Mouse (Mus musculus) small intestine, adult 2 months (tissue): ENCODE measurements around the gene 4930469K13Rik. TPM values are rescaled to one million over a fixed set of nuclear protein-coding genes. Genes with fewer than 3 reads are reported as not detected.

ENCODE experiments used
- H3K27ac ChIP-seq: fragments of 200-500 bp; 2 replicates; pipeline ENCODE4 v1.5.1; 2012; ENCODE audit warnings: low read depth, low read length, control low read depth, inconsistent platforms; ENCODE audit not compliant: insufficient read depth
- H3K27me3 ChIP-seq: fragments of 200-500 bp; 2 replicates; pipeline ENCODE4 v1.6.1; 2012; ENCODE audit warnings: mild to moderate bottlenecking, moderate library complexity, low read length, inconsistent platforms; ENCODE audit not compliant: control insufficient read depth, insufficient read depth
- H3K36me3 ChIP-seq: fragments of 200-500 bp; 2 replicates; pipeline ENCODE4 v1.6.1; 2012; ENCODE audit warnings: mild to moderate bottlenecking, low read length, control low read depth, inconsistent platforms; ENCODE audit not compliant: control insufficient read depth, insufficient read depth
- H3K4me1 ChIP-seq: fragments of 200-500 bp; 2 replicates; pipeline ENCODE4 v1.6.1; 2012; ENCODE audit warnings: low read length, inconsistent platforms, mixed read lengths; ENCODE audit not compliant: control insufficient read depth, insufficient read depth, insufficient read length
- H3K4me3 ChIP-seq: fragments of 200-500 bp; 2 replicates; pipeline ENCODE4 v1.5.1; 2012; ENCODE audit warnings: low read depth, mild to moderate bottlenecking, control low read depth, inconsistent platforms, low read length, moderate library complexity
- CTCF ChIP-seq: fragments of 200-500 bp; IDR thresholded peaks from 2 replicates; pipeline ENCODE4 v1.5.1; 2012; ENCODE audit warnings: low read depth, mild to moderate bottlenecking, control low read depth, inconsistent platforms, low read length, moderate library complexity, mixed read lengths; ENCODE audit not compliant: insufficient replicate concordance, insufficient read length; ENCODE audit errors: extremely low read depth
- POLR2A ChIP-seq: fragments of 200-500 bp; IDR thresholded peaks from 2 replicates; pipeline ENCODE4 v1.6.1; 2012; ENCODE audit warnings: low read depth, mild to moderate bottlenecking, control low read depth, inconsistent platforms, low read length, moderate library complexity
- WGBS: fragments of 180-500 bp; shearing (Covaris S2); methylation state at CpG from one replicate; pipeline ENCODE4 v1.1.7; 2018; 5-methylcytosine and 5-hydroxymethylcytosine counted together
- polyA plus RNA-seq: library from polyadenylated mRNA; depleted of rRNA; stranded (reverse); fragments of >200 nt; gene quantifications from 2 replicates; pipeline ENCODE4 v1.2.3, GENCODE M21; 2012

4930469K13Rik gene
- polyA plus RNA-seq, 1 experiment = not detected

- Histone ChIP-seq H3K4me1 (no peaks in the 10 kb centered on the region), H3K36me3 (no peaks in the 10 kb centered on the region), H3K27me3 (no peaks in the 10 kb centered on the region), H3K4me3 (no peak overlapping the region), H3K27ac (no peak overlapping the region)
- 49% methylated on average over 2 of the region's 2 CpGs for WGBS
- TF ChIP-seq POLR2A (no peak), CTCF (no peak)
These were observed 133.0 kb downstream of the 4930469K13Rik start for GRCm38 (mm10) chr11:33965380-33965779.

- Histone ChIP-seq H3K36me3 (no peaks in the 10 kb centered on the region), H3K27ac (peak within 1 kb of the TSS; percentile 62), H3K4me3 (peak within 1 kb of the TSS; percentile 37)
These were observed 135.5 kb downstream of the 4930469K13Rik start, which contains the start of gene Kcnmb1 for GRCm38 (mm10) chr11:33962688-33963407. Kcnmb1 (plus strand) TSS chr11:33963013.

GRCm38 (mm10) chr11:33962178-33962577 lies 136.2 kb downstream of the 4930469K13Rik start:
- Histone ChIP-seq H3K4me3 (no peak overlapping the region), H3K4me1 (no peaks in the 10 kb centered on the region), H3K27me3 (no peaks in the 10 kb centered on the region), H3K27ac (peak overlapping the region; percentile 44; the same call in 1 of the 2 replicates), H3K36me3 (no peaks in the 10 kb centered on the region)
- WGBS = 29% methylated on average over 7 of the region's 7 CpGs
- no peak for TF ChIP-seq POLR2A
- TF ChIP-seq CTCF = no peak

More at GRCm38 (mm10) chr11:33962688-33963407, 135.5 kb downstream of the 4930469K13Rik start, which contains the start of gene Kcnmb1:
- Histone ChIP-seq H3K4me1 (no peaks in the 10 kb centered on the region), H3K27me3 (no peaks in the 10 kb centered on the region)
- WGBS = 31% methylated on average over 6 of the region's 6 CpGs
- no peak for TF ChIP-seq POLR2A
- TF ChIP-seq CTCF = no peak

- H3K27ac ChIP-seq = no peak overlapping the region
- H3K36me3 ChIP-seq = no peaks in the 10 kb centered on the region
- TF ChIP-seq CTCF (no peak), POLR2A (no peak)
- 71% methylated on average over 8 of the region's 8 CpGs for WGBS
- H3K4me3 ChIP-seq = no peak overlapping the region
- no peaks in the 10 kb centered on the region for H3K4me1 ChIP-seq
- H3K27me3 ChIP-seq = no peaks in the 10 kb centered on the region
These were observed 139.6 kb downstream of the 4930469K13Rik start for GRCm38 (mm10) chr11:33958713-33959112.

- H3K4me3 ChIP-seq = no peak overlapping the region
- no peak overlapping the region for H3K27ac ChIP-seq
- H3K4me1 ChIP-seq = no peaks in the 10 kb centered on the region
- TF ChIP-seq POLR2A (no peak), CTCF (no peak)
- no peaks in the 10 kb centered on the region for H3K36me3 ChIP-seq
- WGBS = 83% methylated on average over 6 of the region's 6 CpGs
- H3K27me3 ChIP-seq = no peaks in the 10 kb centered on the region
These were observed 140.8 kb downstream of the 4930469K13Rik start for GRCm38 (mm10) chr11:33957595-33957994.

GRCm38 (mm10) chr11:33956623-33957022 lies 141.7 kb downstream of the 4930469K13Rik start:
- no peak overlapping the region for H3K4me3 ChIP-seq
- no peaks in the 10 kb centered on the region for H3K27me3 ChIP-seq
- TF ChIP-seq POLR2A = no peak
- TF ChIP-seq CTCF = no peak
- no peaks in the 10 kb centered on the region for H3K4me1 ChIP-seq
- 72% methylated on average over 5 of the region's 5 CpGs for WGBS
- no peak overlapping the region for H3K27ac ChIP-seq
- no peaks in the 10 kb centered on the region for H3K36me3 ChIP-seq

GRCm38 (mm10) chr11:33955982-33956381 lies 142.4 kb downstream of the 4930469K13Rik start:
- WGBS = 78% methylated on average over 4 of the region's 4 CpGs
- Histone ChIP-seq H3K4me3 (no peak overlapping the region), H3K27ac (no peak overlapping the region), H3K27me3 (no peaks in the 10 kb centered on the region), H3K4me1 (no peaks in the 10 kb centered on the region), H3K36me3 (no peaks in the 10 kb centered on the region)
- TF ChIP-seq CTCF = no peak
- TF ChIP-seq POLR2A = no peak
